Mouse (Mus musculus): ENCODE measurements around the gene Epop.

Gene Epop

GRCm38 (mm10) chr11:97590227-97590960 is 39.1 kb downstream of the Epop start:
- DNase-seq (ENCODE audit: low read depth, low spot score): no peak

- peak; percentile 42 for DNase-seq (ENCODE audit: low read depth, low spot score)
Measured at GRCm38 (mm10) chr11:97589216-97589615, 40.3 kb downstream of the Epop start.

- DNase-seq (ENCODE audit: low read depth, low spot score): no peak
Measured at GRCm38 (mm10) chr11:97585932-97586331, 43.6 kb downstream of the Epop start.

GRCm38 (mm10) chr11:97584476-97584875 is 45.0 kb downstream of the Epop start:
- no peak for DNase-seq (ENCODE audit: low read depth, low spot score)

GRCm38 (mm10) chr11:97579088-97579857 is 50.2 kb downstream of the Epop start:
- peak; percentile 82 for DNase-seq (ENCODE audit: low read depth, low spot score)

GRCm38 (mm10) chr11:97578286-97578685 is 51.2 kb downstream of the Epop start:
- DNase-seq (ENCODE audit: low read depth, low spot score): peak; percentile 26
